Mouse (Mus musculus) megakaryocyte, embryonic 14.5 days (primary cell): ENCODE results near the gene Ube3b. TPM values are rescaled to one million over a fixed set of nuclear protein-coding genes. Genes with fewer than 3 reads are reported as not detected.

Experiments
- H3K27me3 ChIP-seq: replicated peaks from 2 replicates; pipeline ENCODE3; 2012; ENCODE audit warnings: inconsistent platforms
- H3K36me3 ChIP-seq: replicated peaks from 2 replicates; pipeline ENCODE3; 2012; ENCODE audit warnings: low read length, inconsistent platforms, mixed read lengths
- H3K4me1 ChIP-seq: 2 replicates; pipeline ENCODE4 v1.6.1; 2012; ENCODE audit warnings: inconsistent platforms
- H3K4me3 ChIP-seq: replicated peaks from 2 replicates; pipeline ENCODE3; 2012; ENCODE audit warnings: moderate library complexity, mild to moderate bottlenecking, inconsistent platforms
- H3K9me3 ChIP-seq: 2 replicates; pipeline ENCODE4 v1.6.1; 2012; ENCODE audit warnings: inconsistent platforms
- FLI1 ChIP-seq: IDR thresholded peaks from 2 replicates; pipeline ENCODE4 v1.6.1; 2012; ENCODE audit warnings: low read length, inconsistent platforms, mixed read lengths
- GATA1 ChIP-seq: IDR thresholded peaks from 3 replicates; pipeline ENCODE4 v1.6.1; 2012; ENCODE audit warnings: mixed read lengths, low read length, inconsistent platforms, borderline replicate concordance
- polyA plus RNA-seq: library from polyadenylated mRNA; stranded (reverse); fragments of >175 nt; gene quantifications from 2 replicates; pipeline ENCODE4 v1.2.3, GENCODE M21; 2012; ENCODE audit warnings: low replicate concordance; ENCODE audit not compliant: insufficient read depth

Ube3b gene
- polyA plus RNA-seq, 1 experiment: 32.0 TPM

DNA sequence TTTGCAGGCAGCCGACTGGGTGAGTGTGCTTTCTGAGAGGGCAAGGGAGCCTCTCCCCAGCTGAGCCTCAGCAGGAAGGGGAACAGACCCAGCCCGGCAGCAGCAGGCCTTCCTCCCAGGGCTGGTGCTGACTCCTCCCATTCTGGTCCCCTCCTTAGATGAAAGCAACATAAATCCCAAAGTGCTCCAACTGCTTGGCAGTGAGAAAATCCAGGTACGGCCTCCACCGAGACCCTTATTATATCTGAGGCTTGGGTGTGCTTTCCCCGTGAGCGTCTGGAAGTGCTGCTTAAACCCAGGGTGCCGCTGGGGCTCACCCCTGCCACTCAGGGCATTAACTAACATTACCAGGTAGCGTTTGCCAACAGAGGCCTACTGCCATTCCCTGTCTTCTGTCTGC, 20.8 kb upstream of the Ube3b start:
- no peak for TF ChIP-seq GATA1
- no peak for TF ChIP-seq FLI1
- H3K27me3 ChIP-seq: peaks cover 3% of the 10 kb centered on the region
- H3K36me3 ChIP-seq: peaks cover 62% of the 10 kb centered on the region
- no peak overlapping the region for H3K4me3 ChIP-seq
- peaks cover 27% of the 10 kb centered on the region for H3K4me1 ChIP-seq
- no peaks in the 10 kb centered on the region for H3K9me3 ChIP-seq

DNA sequence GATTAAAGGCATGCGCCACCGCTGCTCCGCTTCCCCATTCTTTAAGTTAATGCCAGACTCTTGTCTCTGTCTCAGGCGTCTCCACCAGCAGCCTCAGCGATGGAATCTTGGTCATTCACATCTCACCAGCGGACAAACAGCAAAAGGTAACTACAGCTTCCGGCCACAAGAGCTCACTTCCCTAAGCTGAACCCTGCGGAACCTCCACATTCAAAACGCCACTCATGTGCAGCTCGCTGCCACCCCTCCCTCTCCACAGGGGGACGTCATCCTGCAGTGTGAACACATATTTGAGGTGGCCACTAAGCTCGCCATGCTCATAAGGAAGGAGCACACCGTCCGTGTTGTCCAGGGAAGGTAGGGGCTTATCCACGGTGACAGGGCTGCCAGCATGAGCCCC, 19.4 kb upstream of the Ube3b start:
- no peak overlapping the region for H3K4me3 ChIP-seq
- H3K9me3 ChIP-seq: no peaks in the 10 kb centered on the region
- peaks cover 34% of the 10 kb centered on the region for H3K4me1 ChIP-seq
- peaks cover 75% of the 10 kb centered on the region for H3K36me3 ChIP-seq
- H3K27me3 ChIP-seq: no peaks in the 10 kb centered on the region
- no peak for TF ChIP-seq GATA1
- no peak for TF ChIP-seq FLI1

DNA sequence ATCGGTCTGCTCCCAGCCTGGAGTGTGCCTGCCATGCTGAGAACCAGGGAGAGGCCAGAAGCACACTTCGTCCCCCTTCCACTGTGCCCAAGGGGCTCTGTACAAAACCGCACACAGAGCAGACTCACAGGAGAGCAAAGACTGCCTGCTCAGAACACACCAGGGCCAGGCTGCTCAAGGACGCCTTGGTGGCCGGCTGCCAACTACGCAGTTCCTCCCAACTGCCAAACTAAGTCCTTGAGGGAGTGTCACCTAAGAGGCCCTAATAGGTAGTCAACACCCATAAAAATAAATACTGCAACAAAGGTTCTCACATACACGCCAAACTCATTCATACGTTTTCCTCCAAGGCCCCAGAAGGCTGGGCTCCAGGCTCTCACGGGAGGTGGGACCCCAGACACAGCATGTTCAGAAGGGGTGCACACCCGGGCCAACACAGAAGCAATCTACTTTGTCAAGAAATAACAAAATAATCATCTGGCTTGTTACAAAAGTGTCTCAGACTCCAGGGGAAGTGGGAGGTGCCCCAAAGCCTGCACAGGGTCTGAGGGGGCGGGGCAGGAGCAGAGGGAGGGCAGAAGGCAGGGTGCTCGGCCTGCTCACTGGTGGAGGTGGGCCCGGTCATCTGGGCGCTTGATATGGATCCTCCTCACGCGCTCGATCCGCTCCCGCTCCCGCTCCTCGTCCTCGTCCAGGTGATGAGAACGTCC, 15.2 kb upstream of the Ube3b start:
- TF ChIP-seq GATA1 (no peak), FLI1 (no peak)
- Histone ChIP-seq H3K9me3 (no peaks in the 10 kb centered on the region), H3K27me3 (no peaks in the 10 kb centered on the region), H3K4me1 (peaks cover 21% of the 10 kb centered on the region), H3K36me3 (peaks cover 100% of the 10 kb centered on the region), H3K4me3 (no peak overlapping the region)

DNA sequence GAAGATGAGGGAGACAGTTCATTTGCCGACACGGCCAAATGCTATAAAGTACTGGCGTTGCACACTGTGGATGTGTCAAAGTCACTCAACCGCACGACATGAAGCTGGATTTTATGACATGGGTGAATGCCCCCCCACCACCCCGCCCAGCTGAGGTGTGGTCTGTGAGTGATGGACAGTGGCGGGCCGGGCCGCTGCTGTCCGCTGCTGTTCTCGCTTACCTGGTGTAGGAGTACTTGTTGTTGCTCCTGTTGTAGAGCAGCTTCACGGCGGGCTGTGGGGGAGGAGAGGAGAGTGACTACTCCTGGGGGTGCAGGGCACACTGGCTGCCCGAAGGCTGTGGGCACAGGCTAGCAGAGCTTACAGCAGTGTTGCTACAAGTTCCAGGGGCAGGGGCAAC, 12.3 kb upstream of the Ube3b start:
- Histone ChIP-seq H3K4me3 (no peak overlapping the region), H3K36me3 (peaks cover 98% of the 10 kb centered on the region), H3K27me3 (no peaks in the 10 kb centered on the region), H3K9me3 (no peaks in the 10 kb centered on the region), H3K4me1 (peaks cover 47% of the 10 kb centered on the region)
- no peak for TF ChIP-seq FLI1
- TF ChIP-seq GATA1: no peak

DNA sequence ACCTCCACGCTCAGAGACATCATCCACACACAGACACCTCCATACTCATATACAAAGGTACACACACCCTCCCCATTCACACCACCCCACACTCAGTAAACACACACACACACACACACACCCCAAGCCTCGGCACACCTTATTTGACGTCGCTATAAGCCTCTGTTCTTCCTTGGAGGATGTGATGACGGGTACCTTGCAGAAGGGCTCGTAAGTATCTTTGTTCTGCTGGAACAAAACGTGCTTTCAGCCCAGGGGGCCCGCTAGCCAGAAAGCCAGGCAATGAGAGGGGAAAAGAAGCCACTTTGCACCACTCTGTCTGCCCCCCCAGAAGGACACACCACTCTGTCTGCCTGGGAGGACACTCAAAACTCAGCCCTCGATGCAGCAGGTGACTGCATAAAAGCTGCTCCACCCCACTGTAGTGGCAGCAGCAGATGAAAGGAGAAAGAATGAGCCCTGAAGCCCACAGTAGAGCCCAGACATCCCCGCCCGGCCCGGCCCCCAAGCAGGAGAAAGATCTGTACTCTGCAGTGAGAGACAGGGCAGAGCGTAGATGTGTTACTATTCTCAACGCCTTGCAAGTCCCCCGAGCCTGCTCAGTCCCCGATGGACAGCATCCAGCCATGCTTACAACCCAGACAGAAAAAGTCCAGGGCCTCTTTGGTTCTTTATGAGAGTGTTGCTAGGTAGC, 11.5 kb upstream of the Ube3b start:
- Histone ChIP-seq H3K36me3 (peaks cover 98% of the 10 kb centered on the region), H3K4me1 (peaks cover 56% of the 10 kb centered on the region), H3K27me3 (no peaks in the 10 kb centered on the region), H3K9me3 (no peaks in the 10 kb centered on the region), H3K4me3 (no peak overlapping the region)
- TF ChIP-seq FLI1: no peak
- TF ChIP-seq GATA1: no peak

DNA sequence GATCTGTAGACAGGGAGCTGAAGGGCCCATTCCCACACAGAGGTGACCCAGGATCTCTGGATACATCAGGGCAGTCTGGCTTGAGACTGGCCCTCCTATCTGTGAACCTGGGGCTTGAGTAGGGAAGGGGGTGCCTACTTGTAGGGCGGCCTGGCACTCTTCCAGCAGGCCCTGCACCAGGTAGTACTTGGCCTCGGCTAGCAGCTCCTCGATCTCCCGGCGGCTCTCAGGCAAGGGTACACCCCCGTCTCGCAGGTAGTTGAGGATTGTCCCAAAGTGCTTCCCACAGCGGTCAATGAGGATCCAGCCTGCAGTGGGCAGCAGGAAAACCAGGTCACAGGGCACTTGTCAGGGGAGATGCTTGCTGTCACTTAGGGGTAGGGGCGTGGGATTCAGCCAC, 10.5 kb upstream of the Ube3b start:
- Histone ChIP-seq H3K4me3 (no peak overlapping the region), H3K27me3 (no peaks in the 10 kb centered on the region), H3K9me3 (no peaks in the 10 kb centered on the region), H3K36me3 (peaks cover 97% of the 10 kb centered on the region), H3K4me1 (peaks cover 65% of the 10 kb centered on the region)
- TF ChIP-seq FLI1 (no peak), GATA1 (no peak)

DNA sequence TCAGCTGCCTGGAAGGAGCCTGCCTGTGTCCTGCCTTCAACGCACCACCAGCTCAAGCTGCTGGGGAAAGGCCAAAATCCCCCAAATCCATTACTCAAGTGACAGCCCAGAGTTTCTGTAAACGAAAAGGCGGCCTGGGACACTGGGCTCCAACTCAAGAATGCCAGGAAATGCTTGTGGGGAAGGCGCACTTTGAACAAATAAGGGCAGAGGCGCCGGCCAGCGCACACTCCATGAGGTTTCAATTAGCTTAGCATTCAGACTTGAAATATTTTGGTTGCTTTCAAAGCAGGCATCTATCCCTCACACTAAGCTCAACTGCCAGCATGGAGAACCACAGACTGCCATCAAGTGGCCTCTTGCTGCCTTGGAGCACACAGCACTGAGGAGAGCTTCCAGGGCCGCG, 10.0 kb upstream of the Ube3b start:
- Histone ChIP-seq H3K4me3 (peak overlapping the region; percentile 88), H3K36me3 (peaks cover 96% of the 10 kb centered on the region), H3K9me3 (no peaks in the 10 kb centered on the region), H3K27me3 (no peaks in the 10 kb centered on the region), H3K4me1 (peaks cover 69% of the 10 kb centered on the region)
- TF ChIP-seq FLI1 (no peak), GATA1 (no peak)

DNA sequence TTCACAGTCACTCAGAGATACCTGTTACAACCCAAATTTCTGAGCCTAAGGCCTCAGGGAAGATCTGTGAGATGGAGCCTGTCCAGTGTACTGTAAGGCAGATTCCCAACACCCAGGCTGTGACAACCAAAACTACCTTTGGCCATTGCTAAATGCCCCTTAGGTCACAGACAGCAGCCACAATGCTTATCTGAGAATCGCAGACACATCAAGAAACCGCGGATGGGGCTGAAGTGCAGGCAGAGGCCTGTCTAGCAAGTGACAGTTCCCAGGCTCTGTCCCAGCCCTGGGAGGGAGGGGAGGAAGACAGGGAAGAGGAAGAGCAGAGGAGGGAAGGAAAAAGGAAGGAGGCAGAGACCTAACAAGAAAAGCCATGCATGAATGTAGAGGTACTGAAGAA, 9.1 kb upstream of the Ube3b start:
- Histone ChIP-seq H3K36me3 (peaks cover 96% of the 10 kb centered on the region), H3K4me3 (peak overlapping the region; percentile 88), H3K27me3 (no peaks in the 10 kb centered on the region), H3K4me1 (peaks cover 70% of the 10 kb centered on the region), H3K9me3 (no peaks in the 10 kb centered on the region)
- TF ChIP-seq GATA1: no peak
- no peak for TF ChIP-seq FLI1

DNA sequence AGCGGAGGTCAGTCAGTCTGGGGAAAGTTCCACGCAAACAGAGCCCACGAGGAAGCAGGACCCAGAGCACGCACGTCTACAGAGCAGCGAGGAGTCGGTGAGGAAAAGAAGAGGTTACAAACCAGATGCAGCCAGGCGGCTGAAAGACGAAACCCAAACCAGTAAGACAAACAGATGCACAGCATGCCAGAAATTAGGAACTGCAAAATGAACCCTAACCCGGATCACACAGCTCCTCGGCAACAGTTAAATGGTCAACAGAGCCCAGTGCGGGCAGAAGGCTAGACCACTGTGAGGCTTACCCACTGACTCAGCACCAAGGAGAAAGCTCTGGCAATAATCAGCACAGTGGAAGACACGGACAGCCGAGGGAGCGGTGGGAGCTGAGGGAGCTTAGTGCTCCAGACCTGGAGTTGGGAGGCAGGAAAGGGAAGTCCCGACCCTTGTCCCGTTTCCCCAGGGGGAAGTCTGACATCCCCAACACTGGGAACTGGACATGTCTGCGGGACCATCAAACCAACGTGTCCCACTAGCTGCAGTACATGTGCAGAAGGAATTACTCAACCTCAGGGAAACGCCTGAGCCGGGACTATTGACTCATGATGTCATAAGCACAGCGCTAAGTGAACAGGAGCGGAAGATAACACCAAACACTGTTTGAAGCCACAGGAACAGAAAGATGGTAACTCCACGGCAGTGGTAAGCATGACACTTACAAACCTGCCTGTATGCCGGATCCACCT, 8.5 kb upstream of the Ube3b start:
- TF ChIP-seq GATA1: no peak
- TF ChIP-seq FLI1: no peak
- H3K4me3 ChIP-seq: peak overlapping the region; percentile 88
- peaks cover 93% of the 10 kb centered on the region for H3K36me3 ChIP-seq
- H3K27me3 ChIP-seq: no peaks in the 10 kb centered on the region
- H3K9me3 ChIP-seq: no peaks in the 10 kb centered on the region
- H3K4me1 ChIP-seq: peaks cover 76% of the 10 kb centered on the region

DNA sequence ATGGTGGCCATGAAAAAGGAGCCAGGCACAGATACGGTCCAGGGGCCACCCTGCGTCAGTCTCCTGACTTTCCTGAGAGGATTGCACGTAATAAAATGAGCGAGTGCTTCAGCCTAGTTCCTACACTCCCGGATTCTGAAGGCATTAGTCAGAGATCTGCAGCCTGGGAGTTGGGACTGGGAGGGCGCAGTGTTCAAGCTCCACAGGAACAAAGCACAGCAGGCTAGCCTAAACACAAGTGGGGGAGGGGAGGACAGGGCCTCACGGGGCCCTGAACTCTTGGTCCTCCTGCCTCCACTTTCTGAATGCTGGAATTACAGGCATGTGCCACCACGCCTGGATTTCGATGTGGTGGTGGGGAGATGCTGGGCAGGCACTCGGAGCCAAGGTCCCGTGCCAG, 7.8 kb upstream of the Ube3b start:
- peaks cover 82% of the 10 kb centered on the region for H3K4me1 ChIP-seq
- peaks cover 86% of the 10 kb centered on the region for H3K36me3 ChIP-seq
- no peaks in the 10 kb centered on the region for H3K27me3 ChIP-seq

More for the DNA sequence above, 7.8 kb upstream of the Ube3b start:
- no peak overlapping the region for H3K4me3 ChIP-seq
- TF ChIP-seq FLI1: no peak
- TF ChIP-seq GATA1: no peak
- no peaks in the 10 kb centered on the region for H3K9me3 ChIP-seq
